Mouse (Mus musculus) retina, postnatal 1 day (tissue): ENCODE results near the gene Sec14l5.
A peak's percentile ranks its signal among the peaks of the same experiment; 100 is the strongest.
"Not testable (repeated sequence)": the region's sequence is repeated elsewhere in the genome, so short reads cannot be mapped to it uniquely, and the experiment has no call there.

Source experiments
- DNase-seq: peaks from one replicate; pipeline ENCODE4 v3.0.0-alpha.2; 2012

The Sec14l5 gene

DNA sequence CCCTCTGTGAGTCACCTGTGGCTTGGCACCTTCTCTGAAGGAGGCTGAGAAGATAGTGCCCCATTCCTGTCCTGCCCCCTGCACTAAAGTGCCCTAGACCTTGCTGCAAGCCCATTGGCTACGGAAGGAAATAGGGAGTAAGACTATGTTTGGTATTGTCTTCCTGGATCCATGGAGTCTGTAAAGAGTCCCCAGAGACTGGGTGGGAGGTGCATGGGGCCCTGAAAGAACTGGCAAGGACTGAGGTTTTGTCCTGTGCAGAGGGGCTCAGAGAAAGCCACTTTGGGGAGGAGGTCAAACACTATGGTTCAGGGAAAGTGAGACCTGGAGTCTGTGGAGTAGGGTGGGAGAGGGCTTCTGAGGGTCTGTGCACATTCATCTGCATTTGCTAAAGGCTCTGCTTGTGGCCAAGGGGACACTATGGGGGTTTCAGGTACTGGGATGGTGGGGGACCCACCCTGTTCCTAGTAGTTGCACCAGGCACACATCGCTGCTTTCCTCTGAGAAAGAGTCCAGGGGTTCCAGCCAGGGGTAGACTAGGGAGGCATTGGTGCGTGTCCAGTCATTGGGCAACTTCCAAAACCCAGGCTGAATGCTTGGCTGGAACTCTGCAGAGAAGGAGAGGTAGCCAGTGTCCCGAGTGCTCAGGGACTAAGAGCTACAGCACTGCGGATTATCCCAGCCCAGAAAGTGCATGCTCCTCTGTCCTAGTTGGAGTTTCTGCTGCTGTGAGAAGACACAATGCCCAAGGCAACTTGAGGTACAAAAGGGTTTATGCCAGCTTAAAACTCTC is 70.6 kb downstream of the Sec14l5 start:
- no peak for DNase-seq

DNA sequence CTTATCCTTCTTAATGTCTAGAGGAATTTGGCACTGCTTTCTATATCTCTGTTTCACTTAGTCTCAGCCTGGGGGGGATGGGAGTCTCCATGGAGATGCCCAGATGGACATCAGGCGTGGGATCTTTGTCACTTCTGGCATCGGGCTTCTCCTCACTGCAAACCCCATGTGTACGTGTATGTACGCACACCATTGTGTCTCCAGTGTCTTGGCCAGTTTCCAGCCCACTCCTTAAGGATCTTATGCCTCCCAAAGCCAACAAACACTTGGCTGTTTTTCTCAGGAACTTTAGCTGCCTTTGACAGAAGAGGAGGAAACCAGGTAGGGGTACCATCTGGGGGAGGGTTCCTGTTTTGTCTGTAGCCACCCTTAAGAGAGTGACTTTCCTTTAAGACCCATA is 74.5 kb downstream of the Sec14l5 start:
- no peak for DNase-seq

DNA sequence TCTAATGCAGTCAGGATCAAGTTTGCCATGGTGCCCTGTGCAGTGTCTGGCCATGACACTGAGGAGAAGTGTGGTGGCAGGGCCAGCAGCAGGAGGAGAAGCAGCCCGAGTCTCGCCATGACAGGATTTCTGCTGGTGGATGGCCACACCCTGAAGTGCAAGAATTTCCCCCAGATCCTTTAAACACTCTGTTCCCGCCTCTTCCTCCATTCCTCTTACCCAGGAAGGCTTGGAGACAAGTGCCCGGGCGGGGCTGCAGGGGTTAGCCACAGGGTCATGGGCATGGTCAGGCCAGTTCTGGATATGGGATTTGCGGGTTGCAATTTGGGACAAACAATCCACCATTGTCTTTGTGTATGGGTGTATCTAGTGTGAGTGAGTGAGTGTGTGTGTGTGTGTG is 75.2 kb downstream of the Sec14l5 start, which contains the start of gene AU021092:
AU021092 (minus strand) TSS at position 160 of the 400 bp plus-strand sequence.
- DNase-seq = no peak

DNA sequence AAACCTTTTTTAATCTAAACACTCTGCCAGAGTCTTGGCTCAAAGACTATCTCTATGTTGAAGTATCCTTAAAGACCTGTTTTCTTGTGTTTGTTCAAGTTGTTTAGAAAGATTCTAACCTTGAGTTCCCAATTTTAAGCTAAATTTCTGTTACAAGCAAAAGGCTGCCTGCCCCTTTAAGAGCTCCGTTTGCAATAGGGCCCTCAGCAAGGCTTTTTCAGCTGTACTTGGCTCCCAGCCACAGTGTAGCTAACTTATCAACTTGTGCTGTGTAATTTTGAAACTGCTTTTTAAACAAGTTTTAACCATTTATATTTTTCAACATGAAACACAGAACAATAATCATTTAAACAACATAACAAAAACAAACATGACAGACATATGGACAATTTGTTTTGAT is 79.6 kb downstream of the Sec14l5 start:
- not testable (repeated sequence) for DNase-seq

DNA sequence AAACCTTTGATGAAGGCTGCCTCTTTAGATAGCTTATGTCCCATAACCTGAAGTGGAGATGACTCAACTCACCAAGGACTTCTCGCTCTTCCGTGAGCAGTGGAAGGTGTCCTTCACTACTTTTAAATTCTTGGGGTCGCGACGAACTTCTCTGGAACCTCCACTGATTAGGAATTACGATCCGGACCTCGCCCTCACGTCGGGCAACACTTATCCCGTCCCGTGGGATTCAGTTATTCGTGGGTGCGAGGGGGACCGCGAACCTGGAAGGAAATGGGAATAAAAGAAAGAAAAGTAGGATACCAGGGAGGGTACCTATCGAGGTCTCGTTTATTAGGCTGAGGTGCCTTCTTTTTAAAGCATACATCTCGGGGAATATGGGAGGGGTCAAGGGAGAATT is 80.6 kb downstream of the Sec14l5 start:
- DNase-seq = not testable (repeated sequence)

DNA sequence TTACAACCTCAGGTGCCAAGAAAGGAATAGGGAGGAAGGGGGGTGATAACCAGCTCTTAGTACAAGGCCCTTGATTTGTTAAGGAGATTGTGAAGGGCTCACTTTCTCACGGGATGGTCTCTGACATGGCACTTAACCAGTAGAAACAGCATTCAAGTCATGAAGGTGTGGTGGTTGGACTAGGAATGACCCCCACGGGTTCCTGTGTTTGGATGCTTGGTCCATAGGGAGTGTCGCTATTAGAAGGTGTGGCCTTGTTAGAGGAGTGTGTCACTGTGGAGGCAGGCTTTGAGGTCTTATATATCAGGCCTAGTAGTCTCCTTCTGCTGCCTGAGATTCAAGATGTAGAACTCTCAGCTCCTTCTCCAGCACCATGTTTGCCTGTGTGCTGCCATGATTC is 81.2 kb downstream of the Sec14l5 start:
- not testable (repeated sequence) for DNase-seq

DNA sequence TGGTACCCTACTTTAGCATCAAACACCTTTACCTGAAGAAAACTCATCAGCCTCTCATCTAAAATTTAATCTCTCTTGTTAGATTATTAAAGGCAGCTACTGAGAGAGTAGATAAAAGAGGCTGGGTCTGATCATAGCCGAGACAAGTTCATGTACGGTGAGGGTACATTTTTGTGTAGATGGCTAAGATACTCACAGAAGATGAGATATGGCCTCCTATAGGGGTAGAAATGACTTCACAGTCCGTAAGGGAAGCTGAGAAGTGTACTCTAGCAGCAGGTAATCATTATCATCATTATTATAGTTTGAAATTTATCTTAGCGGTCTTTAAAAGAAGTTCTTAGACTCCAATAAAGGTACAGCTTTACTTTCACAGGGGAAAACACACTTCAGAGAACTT is 86.1 kb downstream of the Sec14l5 start:
- no peak for DNase-seq

DNA sequence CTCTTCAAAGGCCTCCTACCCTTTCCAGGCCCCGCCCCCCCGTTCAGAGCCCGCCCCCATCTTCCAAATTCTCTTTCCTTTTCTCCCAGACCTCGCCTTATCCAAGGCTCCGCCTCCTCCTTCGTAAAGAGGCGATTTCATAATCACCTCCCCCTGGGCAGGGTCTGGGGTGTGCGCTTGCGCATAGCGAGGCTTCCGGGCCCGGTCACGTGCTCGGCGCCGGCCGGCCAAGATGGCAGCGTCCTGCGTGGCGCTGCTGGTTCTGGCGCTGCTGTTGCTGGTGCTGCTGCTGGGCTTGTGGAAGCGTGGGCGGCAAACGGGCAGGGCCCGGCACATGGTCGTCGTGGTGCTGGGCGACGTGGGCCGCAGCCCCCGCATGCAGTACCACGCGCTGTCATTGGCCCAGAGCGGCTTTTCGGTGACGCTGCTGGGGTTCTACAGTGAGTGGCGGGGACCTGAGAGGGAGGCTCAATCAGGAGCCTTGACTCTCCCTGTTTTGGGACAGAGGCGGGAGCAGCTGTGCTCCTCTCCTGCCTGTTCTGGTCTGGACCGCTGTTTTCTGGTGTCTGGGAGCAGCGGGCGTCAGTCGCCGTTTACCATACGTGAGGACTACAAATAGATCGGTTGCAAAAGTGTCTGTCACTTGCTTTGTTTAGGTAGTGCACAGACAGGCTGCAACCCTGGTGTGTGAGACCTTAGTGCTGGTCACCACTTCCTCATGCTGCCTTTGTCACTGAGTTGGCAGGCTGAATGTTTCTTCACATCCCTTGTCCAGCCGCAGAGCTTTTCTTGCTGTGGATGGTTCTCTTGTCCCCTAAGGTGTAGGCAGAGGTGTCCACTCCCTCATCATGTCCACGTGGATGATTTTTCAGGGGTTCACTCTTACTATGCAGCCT is 86.8 kb downstream of the Sec14l5 start, which contains the start of gene Alg1:
Alg1 (plus strand) TSS at position 204 of the 896 bp plus-strand sequence.
- DNase-seq = peak; percentile 96
